In genomic region chr15:31063734-31064133, GRCm38 (mm10) we compare ENCODE assay signal across 20 mouse cellular contexts.
"Had no signal": no experiment of that assay in that cellular context is flagged by ENCODE, and none has a peak within 500 bp of the region (broad histone marks: within the 10 kb centered on the region; RNA-seq: fewer than 3 reads in every experiment).

No protein-coding gene starts in this region.

- H3K9me3 ChIP-seq: liver, embryonic 13.5 days; liver, embryonic 15.5 days; midbrain, embryonic 10.5 days; midbrain, embryonic 12.5 days; neural tube, embryonic 13.5 days; neural tube, embryonic 15.5 days had no signal

- H3K4me3 ChIP-seq: liver, embryonic 13.5 days; liver, embryonic 15.5 days; midbrain, embryonic 10.5 days; midbrain, embryonic 12.5 days; myocyte; neural tube, embryonic 13.5 days; neural tube, embryonic 15.5 days had no signal

- H3K4me2 ChIP-seq: liver, embryonic 11.5 days; liver, embryonic 13.5 days; liver, embryonic 15.5 days; lung, embryonic 14.5 days; midbrain, embryonic 12.5 days; neural tube, embryonic 13.5 days; neural tube, embryonic 15.5 days had no signal

- H3K27ac ChIP-seq: liver, embryonic 13.5 days; liver, embryonic 15.5 days; midbrain, embryonic 10.5 days; midbrain, embryonic 12.5 days; neural tube, embryonic 13.5 days; neural tube, embryonic 15.5 days had no signal

- ATAC-seq: midbrain, embryonic 16.5 days had no signal

- H3K9ac ChIP-seq: liver, embryonic 13.5 days; liver, embryonic 15.5 days; lung, embryonic 14.5 days; midbrain, embryonic 12.5 days; neural tube, embryonic 13.5 days; neural tube, embryonic 15.5 days had no signal

- H3K36me3 ChIP-seq: liver, embryonic 13.5 days; liver, embryonic 15.5 days; midbrain, embryonic 10.5 days; midbrain, embryonic 12.5 days; neural tube, embryonic 13.5 days; neural tube, embryonic 15.5 days had no signal

- DNase-seq: liver, embryonic 13.5 days; lung, embryonic 14.5 days; lung, postnatal 4 days; midbrain, embryonic 14.5 days; retina, postnatal 1 day; right cerebral cortex, adult 18-20 months; right cerebral cortex, postnatal 25 days; right cerebral cortex, postnatal 4 days; spleen, adult 18-20 months; thymus, adult 18-20 months; thymus, postnatal 14 days; thymus, postnatal 36 days had no signal

- H3K4me1 ChIP-seq: liver, embryonic 13.5 days; liver, embryonic 15.5 days; midbrain, embryonic 10.5 days; midbrain, embryonic 12.5 days; neural tube, embryonic 13.5 days; neural tube, embryonic 15.5 days had no signal

- H3K27me3 ChIP-seq: liver, embryonic 13.5 days; liver, embryonic 15.5 days; midbrain, embryonic 12.5 days; neural tube, embryonic 13.5 days; neural tube, embryonic 15.5 days had no signal
